In genomic region chr2:112501209-112501608, GRCm38 (mm10) we compare ENCODE assay signal across 7 mouse cellular contexts. TPM values are rescaled to one million over a fixed set of nuclear protein-coding genes. Genes with fewer than 3 reads are reported as not detected.
DNase-seq lines count a peak whose midpoint lies in the region; ATAC-seq lines count a peak whose summit lies in the region.

No protein-coding gene starts in this region.

- WGBS in intestine, embryonic 14.5 days: 4% methylated on average over 6 of the region's 6 CpGs
- WGBS in midbrain, embryonic 10.5 days: 4% methylated on average over 6 of the region's 6 CpGs

- H3K27me3 ChIP-seq in intestine, embryonic 14.5 days (replicated peaks; ENCODE audit: control insufficient read depth, insufficient read depth, low read length): no peaks in the 10 kb centered on the region
- no peaks in the 10 kb centered on the region for H3K27me3 ChIP-seq in midbrain, embryonic 10.5 days (ENCODE audit: low read depth, poor library complexity, severe bottlenecking)

- no peaks in the 10 kb centered on the region for H3K36me3 ChIP-seq in intestine, embryonic 14.5 days (ENCODE audit: control insufficient read depth, insufficient read depth, low read length)
- H3K36me3 ChIP-seq in midbrain, embryonic 10.5 days: no peaks in the 10 kb centered on the region

- no peak overlapping the region for H3K4me3 ChIP-seq in intestine, embryonic 14.5 days (ENCODE audit: low read depth, low read length)
- H3K4me3 ChIP-seq in midbrain, embryonic 10.5 days: no peak overlapping the region

- H3K4me1 ChIP-seq in intestine, embryonic 14.5 days (replicated peaks; ENCODE audit: control insufficient read depth, insufficient read depth, low read length): no peaks in the 10 kb centered on the region
- peaks cover 11% of the 10 kb centered on the region for H3K4me1 ChIP-seq in midbrain, embryonic 10.5 days

- H3K4me2 ChIP-seq in intestine, embryonic 14.5 days (ENCODE audit: low read length): no peak overlapping the region

- H3K27ac ChIP-seq in intestine, embryonic 14.5 days (ENCODE audit: low read depth): no peak overlapping the region
- 0 out of 2 replicates have a peak overlapping the region, but pooled peaks have one; percentile 10 for H3K27ac ChIP-seq in midbrain, embryonic 10.5 days (replicated peaks)

- H3K9me3 ChIP-seq in intestine, embryonic 14.5 days (ENCODE audit: control insufficient read depth, low read length): no peaks in the 10 kb centered on the region
- no peaks in the 10 kb centered on the region for H3K9me3 ChIP-seq in midbrain, embryonic 10.5 days (replicated peaks)

- intact Hi-C loops in left cerebral cortex, postnatal 14 days (cut with DNase I): loop anchor here (5.0 to 10.0 kb wide), 2 partner anchors 266 to 804 kb away; no protein-coding TSS in a partner anchor

- ATAC-seq in intestine, embryonic 14.5 days (replicated peaks; ENCODE audit: low FRiP score, low TSS enrichment, low read depth): peak; percentile 81

- no peak overlapping the region for H3K9ac ChIP-seq in intestine, embryonic 14.5 days (ENCODE audit: low read length)

- DNase-seq in adrenal gland, adult 2 months: peak; percentile 78
- DNase-seq in embryo, embryonic 11 days: peak; percentile 86
- DNase-seq in gastrocnemius, postnatal 25 days: peak; percentile 79
- DNase-seq in intestine, embryonic 14.5 days (ENCODE audit: low spot score): peak; percentile 69
- DNase-seq in left cerebral cortex, postnatal 14 days (ENCODE audit: low spot score in 2 of 2): peak; percentile 78 to 83
- peak; percentile 68 for DNase-seq in midbrain, embryonic 10.5 days (ENCODE audit: low spot score)
- peak; percentile 66 for DNase-seq in right cerebral cortex, postnatal 4 days

RNA-seq across cellular contexts. Expression of gene Aven, which starts 8.4 kb away (rescaled TPM):
- total RNA-seq in adrenal gland, adult 2 months (2021): 10 to 100 TPM; 17.0 to 21.2 TPM
- 0.98 and 1.0 TPM in 2 replicates for polyA plus RNA-seq in adrenal gland, adult 2 months (2012; rRNA removed)
- 10 to 100 TPM; 14.6 to 19.2 TPM for total RNA-seq in gastrocnemius, postnatal 25 days (2021)
- polyA plus RNA-seq in intestine, embryonic 14.5 days (2014; fragmentation: Nextera tagmentation; extraction: Ambion mirVana): 7.6 and 9.1 TPM in 2 replicates
- total RNA-seq in left cerebral cortex, postnatal 14 days (2021): 10 to 100 TPM in 1 of 2 experiments, 1 to 10 TPM in 1; 9.4 to 10.8 TPM
- 4.7 and 6.7 TPM in 2 replicates for polyA plus RNA-seq in midbrain, embryonic 10.5 days (2016; fragmentation: Nextera tagmentation; extraction: Ambion mirVana)

RNA-seq across cellular contexts. Expression of gene Chrm5, which starts 20.6 kb away (rescaled TPM):
- not detected for total RNA-seq in adrenal gland, adult 2 months (2021)
- polyA plus RNA-seq in adrenal gland, adult 2 months (2012; rRNA removed): not detected in 2 replicates
- not detected for total RNA-seq in gastrocnemius, postnatal 25 days (2021)
- not detected in 2 replicates for polyA plus RNA-seq in intestine, embryonic 14.5 days (2014; fragmentation: Nextera tagmentation; extraction: Ambion mirVana)
- 1 to 10 TPM; 1.1 to 3.6 TPM for total RNA-seq in left cerebral cortex, postnatal 14 days (2021)
- polyA plus RNA-seq in midbrain, embryonic 10.5 days (2016; fragmentation: Nextera tagmentation; extraction: Ambion mirVana): not detected in 2 replicates

RNA-seq across cellular contexts. Expression of gene Emc7, which starts 46.4 kb away (rescaled TPM):
- 10 to 100 TPM; 29.8 to 36.6 TPM for total RNA-seq in adrenal gland, adult 2 months (2021)
- polyA plus RNA-seq in adrenal gland, adult 2 months (2012; rRNA removed): 2.9 and 3.4 TPM in 2 replicates
- total RNA-seq in gastrocnemius, postnatal 25 days (2021): 10 to 100 TPM; 12.6 to 14.1 TPM
- 16.9 and 17.5 TPM in 2 replicates for polyA plus RNA-seq in intestine, embryonic 14.5 days (2014; fragmentation: Nextera tagmentation; extraction: Ambion mirVana)
- 10 to 100 TPM; 44.6 to 46.1 TPM for total RNA-seq in left cerebral cortex, postnatal 14 days (2021)
- 12.0 and 12.3 TPM in 2 replicates for polyA plus RNA-seq in midbrain, embryonic 10.5 days (2016; fragmentation: Nextera tagmentation; extraction: Ambion mirVana)
